Mouse (Mus musculus): Measurements from ENCODE around the gene Hba-x. TPM values are rescaled to one million over a fixed set of nuclear protein-coding genes. Genes with fewer than 3 reads are reported as not detected.

Gene Hba-x
- total RNA-seq, 2 experiments from 2014 or later = not detected

DNA sequence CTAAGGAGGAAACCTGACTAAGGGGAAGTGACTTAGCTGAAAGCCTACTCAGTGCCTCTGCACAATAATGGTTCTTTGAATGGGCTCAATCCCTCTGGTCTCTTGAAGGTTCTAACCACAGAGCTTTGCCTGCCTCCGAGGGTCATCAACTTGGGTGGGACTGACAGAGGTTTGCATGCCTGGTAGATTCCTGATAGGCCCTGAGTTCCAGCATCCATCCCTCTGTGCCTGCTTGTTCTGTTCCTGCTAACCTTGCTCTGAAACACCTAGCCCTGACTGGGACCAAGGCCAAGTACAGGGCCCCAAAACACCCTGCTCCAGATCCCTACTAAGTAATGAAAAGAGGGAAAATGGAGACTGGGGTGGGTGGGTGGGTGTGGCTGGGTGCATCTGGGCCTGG lies 27.3 kb downstream of the Hba-x start:
- intact Hi-C loops (cut with DNase I) = loop anchor here (5.0 kb wide), 1 partner anchor 121 kb away; no protein-coding TSS in a partner anchor
- no peak for DNase-seq (ENCODE audit: low spot score)

GRCm38 (mm10) chr11:32307006-32307405 lies 30.8 kb downstream of the Hba-x start:
- DNase-seq (ENCODE audit: low spot score) = no peak
- intact Hi-C loops (cut with DNase I) = no loop called here

- intact Hi-C loops (cut with DNase I) = no loop called here
- DNase-seq (ENCODE audit: low spot score) = no peak
Measured at GRCm38 (mm10) chr11:32309446-32309845, 33.2 kb downstream of the Hba-x start.

DNA sequence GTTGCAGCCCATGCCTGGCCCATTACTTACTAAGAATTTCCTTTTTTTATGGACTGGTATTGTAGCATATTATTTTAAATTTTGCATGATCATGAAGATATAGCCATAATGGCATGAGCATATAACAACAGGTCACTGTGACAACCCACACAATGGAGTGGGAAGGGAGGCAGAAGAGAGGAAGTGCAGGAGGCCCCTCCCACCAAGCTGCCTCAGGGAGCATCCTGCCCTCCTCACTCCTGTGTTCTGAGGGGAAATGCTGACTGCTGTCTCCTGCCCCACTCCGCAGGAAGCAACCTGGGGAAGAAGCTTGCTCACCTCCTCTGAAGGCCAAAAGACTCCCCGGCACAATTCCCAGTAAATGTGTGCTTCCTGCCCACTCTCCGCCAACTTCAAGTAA lies 33.7 kb downstream of the Hba-x start:
- DNase-seq (ENCODE audit: low spot score) = no peak
- intact Hi-C loops (cut with DNase I) = no loop called here

DNA sequence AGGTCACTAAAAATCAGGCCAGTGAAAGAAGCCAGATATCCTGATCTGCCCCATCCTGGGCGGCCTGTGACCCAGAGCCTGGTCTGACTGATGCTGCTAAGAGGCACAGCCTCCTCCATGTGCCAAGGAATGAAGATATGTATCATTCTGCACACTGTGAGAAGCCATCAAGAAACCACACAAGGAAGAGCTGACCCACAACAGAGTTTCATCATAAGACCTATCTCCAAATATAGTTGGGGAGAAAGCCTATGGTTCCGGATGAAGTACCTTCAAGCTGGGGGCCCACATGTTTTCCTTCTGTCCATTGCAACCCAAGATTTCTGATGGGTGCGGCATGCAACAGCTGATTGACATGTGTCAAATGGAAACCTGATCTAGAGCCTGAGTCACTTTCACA lies 39.8 kb downstream of the Hba-x start:
- intact Hi-C loops (cut with DNase I) = no loop called here
- no peak for DNase-seq (ENCODE audit: low spot score)

DNA sequence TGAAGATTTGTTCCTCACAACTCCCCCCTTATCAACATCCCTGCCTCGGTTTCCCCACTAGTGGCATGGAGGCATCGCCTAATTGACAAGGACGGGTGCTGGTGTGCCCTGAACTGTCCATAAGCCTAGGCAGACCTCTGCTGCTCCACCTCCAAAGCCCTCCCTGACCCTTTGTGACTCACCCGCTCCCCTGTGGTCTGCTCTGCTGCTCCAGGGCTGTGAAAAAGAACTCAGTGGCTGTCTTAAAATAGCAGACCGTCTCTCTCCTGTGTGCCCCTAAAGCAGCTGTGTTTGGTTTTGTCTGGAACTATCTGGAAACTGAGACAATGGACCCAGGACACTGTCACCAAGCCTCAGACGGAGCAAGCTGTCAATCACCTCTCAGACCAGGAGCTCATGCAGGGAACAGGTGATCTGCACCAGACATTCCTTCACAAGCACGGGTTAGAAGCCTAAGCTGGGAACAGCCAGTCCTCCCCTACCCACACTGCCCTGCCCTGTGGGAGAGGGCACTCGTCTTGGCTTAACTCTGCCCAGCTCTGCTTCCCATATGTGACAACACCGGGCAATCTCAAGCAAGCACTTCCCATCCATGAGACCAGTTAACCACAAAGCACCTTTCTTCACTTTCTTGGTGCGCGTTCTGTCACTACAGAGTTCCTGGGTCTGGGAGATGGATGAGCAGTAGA lies 44.5 kb downstream of the Hba-x start:
- no peak for DNase-seq (ENCODE audit: low spot score)
- intact Hi-C loops (cut with DNase I) = loop anchor here (5.0 kb wide), 1 partner anchor 33 kb away; the partner anchor contains the start of gene Hbq1b

DNA sequence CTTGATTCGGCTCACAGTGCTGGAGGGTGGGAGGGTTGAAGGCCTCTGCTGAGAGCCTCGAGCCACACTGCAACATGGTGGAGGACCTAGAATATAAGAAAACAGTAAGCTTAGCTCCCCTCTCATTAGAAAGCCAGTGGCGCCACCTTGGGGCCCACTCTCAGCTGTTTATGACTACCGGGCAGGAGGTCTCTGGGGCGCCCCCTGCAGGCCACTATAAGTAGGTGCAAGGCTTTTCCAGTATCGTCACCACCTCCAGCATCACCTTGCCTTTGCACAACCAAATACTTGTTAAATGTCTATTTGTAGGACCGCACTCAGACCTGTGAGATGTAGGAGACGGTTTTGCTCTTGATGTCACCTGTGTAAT lies 45.0 kb downstream of the Hba-x start:
- peak; percentile 17 for DNase-seq (ENCODE audit: low spot score)
- intact Hi-C loops (cut with DNase I) = loop anchor here (5.0 kb wide), 1 partner anchor 34 kb away; the partner anchor contains the start of gene Hbq1b

DNA sequence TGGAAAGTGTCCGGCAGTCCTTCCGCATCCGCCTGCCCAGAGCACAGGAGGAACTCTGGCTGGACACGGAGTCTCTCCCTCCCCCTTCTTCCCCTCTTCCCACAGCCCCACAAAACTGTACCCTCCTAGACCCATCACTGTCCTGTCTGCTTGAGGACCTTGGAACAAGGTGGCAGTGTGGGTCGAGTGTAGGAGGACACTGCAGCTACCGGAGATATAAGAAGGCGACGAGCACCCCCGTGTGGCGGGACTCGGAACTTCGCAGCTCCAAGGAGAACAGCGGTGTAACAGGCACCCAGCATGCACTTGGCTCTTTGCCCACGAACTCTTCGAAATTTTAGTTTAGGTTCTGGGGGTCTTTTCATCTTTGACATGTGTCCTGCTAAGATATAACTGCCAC lies 48.4 kb downstream of the Hba-x start:
- intact Hi-C loops (cut with DNase I) = loop anchor here (5.0 kb wide), 1 partner anchor 37 kb away; the partner anchor contains the start of gene Hbq1b
- peak; percentile 55 for DNase-seq (ENCODE audit: low spot score)

Other genes starting within 250 kb of the Hba-x start
- not detected for gene Il9r, start 76.1 kb upstream of the Hba-x start, total RNA-seq (2021)
- 10 to 100 TPM; 11.1 to 12.4 TPM for gene Snrnp25, start 71.0 kb upstream of the Hba-x start, total RNA-seq (2021)
- 10 to 100 TPM; 21.9 to 25.0 TPM for gene Rhbdf1, start 54.1 kb upstream of the Hba-x start, total RNA-seq (2021)
- gene Mpg, start 49.9 kb upstream of the Hba-x start, total RNA-seq (2021) = 1 to 10 TPM; 5.1 to 6.0 TPM
- 10 to 100 TPM; 26.8 to 29.8 TPM for gene Nprl3, start 8.7 kb upstream of the Hba-x start, total RNA-seq (2021)
- over 10,000 TPM in 1 of 2 experiments, 1,000 to 10,000 TPM in 1; 9,129 to 20,531 TPM for gene Hba-a1, start 7.1 kb downstream of the Hba-x start, total RNA-seq (2021)
- gene Hbq1b, start 10.6 kb downstream of the Hba-x start, total RNA-seq (2021) = 1 to 10 TPM in 1 of 2 experiments, under 1 TPM in 1; 0.70 to 1.9 TPM
- over 10,000 TPM in 1 of 2 experiments, 1,000 to 10,000 TPM in 1; 8,713 to 18,074 TPM for gene Hba-a2, start 20.1 kb downstream of the Hba-x start, total RNA-seq (2021)
- 1 to 10 TPM; 1.3 to 2.0 TPM for gene Hbq1a, start 23.7 kb downstream of the Hba-x start, total RNA-seq (2021)
- 1 to 10 TPM; 5.8 to 7.7 TPM for gene Sh3pxd2b, start 71.4 kb downstream of the Hba-x start, total RNA-seq (2021)
- 1 to 10 TPM; 6.3 to 8.9 TPM for gene Ubtd2, start 179.0 kb downstream of the Hba-x start, total RNA-seq (2021)